Mouse (Mus musculus): Measurements from ENCODE around the gene Gramd4. TPM values are rescaled to one million over a fixed set of nuclear protein-coding genes. Genes with fewer than 3 reads are reported as not detected.
"Not testable (repeated sequence)": the region's sequence is repeated elsewhere in the genome, so short reads cannot be mapped to it uniquely, and the experiment has no call there.

Gene Gramd4
- polyA plus RNA-seq, 1 experiment: 15.0 TPM

DNA sequence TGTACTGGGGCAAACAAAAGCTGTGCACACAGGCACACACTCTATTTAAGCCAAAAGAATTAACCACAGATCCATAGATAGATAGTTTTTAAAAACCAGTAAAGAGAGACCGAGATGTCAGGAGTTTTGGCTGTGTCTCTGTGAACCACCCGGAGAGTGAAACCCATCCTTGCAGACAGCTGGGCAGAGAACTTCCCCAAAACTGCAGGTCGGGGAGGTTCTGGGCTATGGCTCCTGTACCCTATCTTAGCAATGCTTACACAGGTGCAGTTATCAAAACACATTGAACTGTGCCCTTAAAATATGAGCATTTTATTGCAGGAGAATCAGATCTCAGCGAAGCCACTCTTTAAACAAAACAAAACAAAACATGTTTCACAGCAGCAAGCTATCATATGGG, 122.9 kb downstream of the Gramd4 start:
- no peaks in the 10 kb centered on the region for H3K27me3 ChIP-seq (ENCODE audit: control insufficient read depth, insufficient read depth, insufficient read length)
- peaks cover 35% of the 10 kb centered on the region for H3K79me2 ChIP-seq (ENCODE audit: control insufficient read depth, insufficient read depth)
- H3K4me3 ChIP-seq: no peak overlapping the region
- TF ChIP-seq POLR2AphosphoS2 (IDR thresholded peaks at IDR 0.05; ENCODE audit: insufficient read length, low read depth) (no peak), REST (IDR thresholded peaks at IDR 0.05; ENCODE audit: insufficient read depth, insufficient read length) (no peak), TCF3 (IDR thresholded peaks at IDR 0.05; ENCODE audit: insufficient read length, low read depth) (no peak), USF1 (IDR thresholded peaks at IDR 0.05; ENCODE audit: low read depth) (no peak)
- no peaks in the 10 kb centered on the region for H3K36me3 ChIP-seq (ENCODE audit: control insufficient read depth, insufficient read depth)
- no peak overlapping the region for H3K4me2 ChIP-seq (ENCODE audit: low read depth)
- no peak overlapping the region for H3ac ChIP-seq (ENCODE audit: control insufficient read depth, insufficient read length)

DNA sequence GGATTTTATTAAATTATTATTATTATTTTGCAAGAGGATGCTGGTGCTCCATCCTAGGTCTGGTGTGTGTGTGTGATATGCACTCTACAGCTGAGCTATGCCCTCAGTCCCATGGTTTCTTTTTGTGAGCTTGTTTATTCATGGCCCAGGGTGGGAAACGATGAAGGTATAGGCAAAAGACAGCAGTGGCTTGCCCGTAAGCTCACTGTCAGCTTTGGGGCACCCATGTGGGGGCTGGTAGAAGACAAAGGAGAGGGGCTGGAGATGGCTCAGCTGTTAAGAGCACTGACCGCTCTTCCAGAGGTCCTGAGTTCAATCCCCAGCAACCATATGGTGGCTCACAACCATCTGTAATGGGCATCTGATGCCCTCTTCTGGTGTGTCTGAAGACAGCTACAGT, 123.8 kb downstream of the Gramd4 start:
- not testable (repeated sequence) for H3K4me2 ChIP-seq (ENCODE audit: low read depth); H3K36me3 ChIP-seq (ENCODE audit: control insufficient read depth, insufficient read depth); H3K4me3 ChIP-seq; H3K27me3 ChIP-seq (ENCODE audit: control insufficient read depth, insufficient read depth, insufficient read length); H3ac ChIP-seq (ENCODE audit: control insufficient read depth, insufficient read length)
- H3K79me2 ChIP-seq (ENCODE audit: control insufficient read depth, insufficient read depth): peaks cover 35% of the 10 kb centered on the region

DNA sequence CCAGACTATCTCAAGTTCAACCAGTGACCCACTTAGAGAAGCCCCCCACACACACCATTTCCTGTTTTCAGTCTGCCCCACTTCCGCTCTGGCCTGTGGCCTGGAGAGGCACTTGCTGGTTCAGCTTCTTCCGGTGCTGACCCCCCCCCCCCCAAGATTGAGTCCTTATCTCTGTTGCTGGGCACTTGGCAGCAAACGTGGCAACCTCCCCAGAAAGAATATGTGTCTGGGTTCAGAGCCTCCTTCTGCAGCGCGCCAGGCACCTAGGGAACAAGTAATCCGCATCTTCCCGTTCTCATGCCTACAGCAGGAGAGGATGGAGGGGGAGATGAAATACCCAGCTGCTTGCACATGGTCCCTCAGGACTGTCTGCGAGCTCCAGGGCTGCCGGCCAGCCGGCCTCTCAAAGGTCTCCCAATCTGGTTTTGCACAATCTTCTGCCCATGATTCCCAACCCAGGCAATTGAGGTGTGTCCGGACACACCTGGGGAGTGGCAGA, 124.5 kb downstream of the Gramd4 start:
- Histone ChIP-seq H3K36me3 (ENCODE audit: control insufficient read depth, insufficient read depth) (no peaks in the 10 kb centered on the region), H3ac (ENCODE audit: control insufficient read depth, insufficient read length) (no peak overlapping the region), H3K4me2 (ENCODE audit: low read depth) (no peak overlapping the region), H3K27me3 (ENCODE audit: control insufficient read depth, insufficient read depth, insufficient read length) (no peaks in the 10 kb centered on the region), H3K79me2 (ENCODE audit: control insufficient read depth, insufficient read depth) (peaks cover 35% of the 10 kb centered on the region), H3K4me3 (peak overlapping the region; percentile 0)
- TF ChIP-seq TCF3 (IDR thresholded peaks at IDR 0.05; ENCODE audit: insufficient read length, low read depth) (no peak), TCF12 (IDR thresholded peaks at IDR 0.05; ENCODE audit: insufficient read depth, poor library complexity, severe bottlenecking) (no peak), POLR2AphosphoS2 (IDR thresholded peaks at IDR 0.05; ENCODE audit: insufficient read length, low read depth) (no peak), POLR2A (IDR thresholded peaks at IDR 0.05; ENCODE audit: insufficient read length, low read depth) (no peak), MYOD1 (IDR thresholded peaks at IDR 0.05; ENCODE audit: control insufficient read depth in 1 of 3, insufficient read length in 2 of 3, low read depth in 2 of 3) (no peak), CEBPB (IDR thresholded peaks at IDR 0.05; ENCODE audit: insufficient read depth, poor library complexity, severe bottlenecking) (no peak), REST (IDR thresholded peaks at IDR 0.05; ENCODE audit: insufficient read depth, insufficient read length) (no peak), SRF (IDR thresholded peaks at IDR 0.05; ENCODE audit: control insufficient read depth, insufficient read length, low read depth) (no peak), USF1 (IDR thresholded peaks at IDR 0.05; ENCODE audit: low read depth) (no peak)

DNA sequence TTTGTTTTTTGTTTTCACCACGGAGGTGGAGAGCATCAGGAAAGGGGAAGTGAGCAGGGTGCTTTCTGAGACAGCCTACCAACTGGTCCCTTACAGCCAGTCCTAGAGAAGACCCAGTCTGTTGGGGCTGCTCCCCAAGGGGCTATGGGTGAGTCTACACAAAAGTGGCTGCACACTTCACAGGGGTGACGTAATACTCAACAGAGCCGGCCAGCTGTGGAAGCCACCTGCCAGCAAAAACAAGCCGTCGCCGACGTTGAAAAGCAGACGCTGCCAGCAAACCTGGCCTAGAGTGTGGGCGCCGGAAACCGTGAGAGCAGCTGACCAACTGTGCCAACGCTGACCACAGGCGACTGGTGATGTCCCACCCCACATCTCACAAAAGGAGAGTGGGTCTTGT, 125.2 kb downstream of the Gramd4 start:
- Histone ChIP-seq H3ac (ENCODE audit: control insufficient read depth, insufficient read length) (no peak overlapping the region), H3K36me3 (ENCODE audit: control insufficient read depth, insufficient read depth) (no peaks in the 10 kb centered on the region), H3K4me2 (ENCODE audit: low read depth) (peak overlapping the region; percentile 39), H3K4me3 (peak overlapping the region; percentile 0), H3K27me3 (ENCODE audit: control insufficient read depth, insufficient read depth, insufficient read length) (no peaks in the 10 kb centered on the region), H3K79me2 (ENCODE audit: control insufficient read depth, insufficient read depth) (peaks cover 35% of the 10 kb centered on the region)
- TF ChIP-seq MYOG (IDR thresholded peaks at IDR 0.05; ENCODE audit: control insufficient read depth in 1 of 3, insufficient read depth in 1 of 3, insufficient read length in 2 of 3, low read depth in 2 of 3) (peak in 2 of 3 experiments; percentile 93 to 99), TCF12 (IDR thresholded peaks at IDR 0.05; ENCODE audit: insufficient read depth, poor library complexity, severe bottlenecking) (peak; percentile 40), E2F4 (IDR thresholded peaks at IDR 0.05; ENCODE audit: insufficient read depth) (no peak), MAX (IDR thresholded peaks at IDR 0.05; ENCODE audit: low read depth) (no peak), TCF3 (IDR thresholded peaks at IDR 0.05; ENCODE audit: insufficient read length, low read depth) (peak; percentile 78), MYOD1 (IDR thresholded peaks at IDR 0.05; ENCODE audit: control insufficient read depth in 1 of 3, insufficient read length in 2 of 3, low read depth in 2 of 3) (peak in 2 of 3 experiments; percentile 93), POLR2A (IDR thresholded peaks at IDR 0.05; ENCODE audit: insufficient read length, low read depth) (no peak), CEBPB (IDR thresholded peaks at IDR 0.05; ENCODE audit: insufficient read depth, poor library complexity, severe bottlenecking) (no peak), REST (IDR thresholded peaks at IDR 0.05; ENCODE audit: insufficient read depth, insufficient read length) (no peak), POLR2AphosphoS2 (IDR thresholded peaks at IDR 0.05; ENCODE audit: insufficient read length, low read depth) (no peak), USF1 (IDR thresholded peaks at IDR 0.05; ENCODE audit: low read depth) (no peak), SRF (IDR thresholded peaks at IDR 0.05; ENCODE audit: control insufficient read depth, insufficient read length, low read depth) (no peak)

DNA sequence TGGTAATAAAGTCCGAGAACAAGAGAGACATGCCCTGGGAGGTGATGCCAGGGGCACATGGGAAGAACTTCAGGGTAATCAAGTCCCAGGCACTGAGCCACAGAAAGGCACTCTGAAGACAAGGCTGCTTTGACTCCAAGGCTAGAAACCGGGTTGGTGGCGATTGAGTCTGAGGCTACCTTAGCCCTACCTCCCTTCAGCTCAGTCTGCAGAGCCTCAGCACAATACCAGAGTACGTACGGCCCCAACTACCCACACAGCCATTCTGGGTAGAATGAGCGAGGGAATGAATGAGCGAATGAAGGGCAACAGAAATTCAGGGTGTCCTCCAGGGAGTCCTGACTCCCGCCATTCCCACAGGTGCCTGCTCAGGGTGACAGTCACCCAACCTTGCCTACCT, 126.0 kb downstream of the Gramd4 start:
- Histone ChIP-seq H3K79me2 (ENCODE audit: control insufficient read depth, insufficient read depth) (peaks cover 35% of the 10 kb centered on the region), H3K4me3 (peak overlapping the region; percentile 0), H3ac (ENCODE audit: control insufficient read depth, insufficient read length) (no peak overlapping the region), H3K27me3 (ENCODE audit: control insufficient read depth, insufficient read depth, insufficient read length) (no peaks in the 10 kb centered on the region), H3K36me3 (ENCODE audit: control insufficient read depth, insufficient read depth) (no peaks in the 10 kb centered on the region), H3K4me2 (ENCODE audit: low read depth) (no peak overlapping the region)
- TF ChIP-seq POLR2A (IDR thresholded peaks at IDR 0.05; ENCODE audit: insufficient read length, low read depth) (no peak), MAX (IDR thresholded peaks at IDR 0.05; ENCODE audit: low read depth) (no peak), REST (IDR thresholded peaks at IDR 0.05; ENCODE audit: insufficient read depth, insufficient read length) (no peak), USF1 (IDR thresholded peaks at IDR 0.05; ENCODE audit: low read depth) (no peak), TCF3 (IDR thresholded peaks at IDR 0.05; ENCODE audit: insufficient read length, low read depth) (no peak), TCF12 (IDR thresholded peaks at IDR 0.05; ENCODE audit: insufficient read depth, poor library complexity, severe bottlenecking) (no peak), E2F4 (IDR thresholded peaks at IDR 0.05; ENCODE audit: insufficient read depth) (no peak), MYOG (IDR thresholded peaks at IDR 0.05; ENCODE audit: control insufficient read depth in 1 of 3, insufficient read depth in 1 of 3, insufficient read length in 2 of 3, low read depth in 2 of 3) (no peak), CEBPB (IDR thresholded peaks at IDR 0.05; ENCODE audit: insufficient read depth, poor library complexity, severe bottlenecking) (no peak), POLR2AphosphoS2 (IDR thresholded peaks at IDR 0.05; ENCODE audit: insufficient read length, low read depth) (no peak)

Measured in myocyte (in vitro differentiated cells).